Mouse (Mus musculus) hindbrain, embryonic 15.5 days (tissue): Measurements from ENCODE around the gene Ddi2. TPM values are rescaled to one million over a fixed set of nuclear protein-coding genes. Genes with fewer than 3 reads are reported as not detected.

ENCODE experiments used
- ATAC-seq: fragments of 200-750 bp; cut with Nextera tagmentation; 2 replicates; pipeline ENCODE4 v1.8.0; 2017; ENCODE audit warnings: low read depth, moderate number of reproducible peaks, moderate TSS enrichment; ENCODE audit not compliant: low FRiP score
- H3K27ac ChIP-seq: fragments of 300-500 bp; sonication (generic); replicated peaks from 2 replicates; pipeline ENCODE4 v1.5.1; 2015; ENCODE audit warnings: mild to moderate bottlenecking, inconsistent platforms
- H3K27me3 ChIP-seq: fragments of 300-500 bp; sonication (generic); 2 replicates; pipeline ENCODE4 v1.6.1; 2015; ENCODE audit warnings: control low read depth, inconsistent platforms
- H3K36me3 ChIP-seq: fragments of 300-500 bp; sonication (generic); 2 replicates; pipeline ENCODE4 v1.6.1; 2015; ENCODE audit warnings: control low read depth, inconsistent platforms
- H3K4me1 ChIP-seq: fragments of 300-500 bp; sonication (generic); replicated peaks from 2 replicates; pipeline ENCODE4 v1.6.1; 2015; ENCODE audit warnings: control low read depth, inconsistent platforms
- H3K4me2 ChIP-seq: fragments of 300-500 bp; sonication (generic); 2 replicates; pipeline ENCODE4 v1.6.1; 2015; ENCODE audit warnings: moderate library complexity, mild to moderate bottlenecking, inconsistent platforms
- H3K4me3 ChIP-seq: fragments of 300-500 bp; sonication (generic); 2 replicates; pipeline ENCODE4 v1.5.1; 2015; ENCODE audit warnings: mild to moderate bottlenecking, inconsistent platforms
- H3K9ac ChIP-seq: fragments of 300-500 bp; sonication (generic); 2 replicates; pipeline ENCODE4 v1.6.1; 2015; ENCODE audit warnings: inconsistent platforms
- H3K9me3 ChIP-seq: fragments of 300-500 bp; sonication (generic); 2 replicates; pipeline ENCODE4 v1.6.1; 2016; ENCODE audit warnings: control low read depth, inconsistent platforms
- WGBS: fragments of 180-500 bp; shearing (Covaris S2); methylation state at CpG from one replicate; pipeline ENCODE4 v1.1.7; 2015; 5-methylcytosine and 5-hydroxymethylcytosine counted together
- polyA plus RNA-seq: library from polyadenylated mRNA; unstranded; fragments of >200 nt; fragmentation: Nextera tagmentation; extraction: Ambion mirVana; gene quantifications from 2 replicates; pipeline ENCODE4 v1.2.1, GENCODE M21; 2015

The Ddi2 gene
- polyA plus RNA-seq, 1 experiment from 2014 or later: 13.8 TPM

GRCm38 (mm10) chr4:141682706-141683230 is 40.5 kb downstream of the Ddi2 start:
- peaks cover 32% of the 10 kb centered on the region for H3K36me3 ChIP-seq
- no peaks in the 10 kb centered on the region for H3K27me3 ChIP-seq
- H3K4me3 ChIP-seq: no peak overlapping the region
- no peaks in the 10 kb centered on the region for H3K9me3 ChIP-seq
- no peaks in the 10 kb centered on the region for H3K4me1 ChIP-seq
- no peak overlapping the region for H3K4me2 ChIP-seq
- 53% methylated on average over 12 of the region's 12 CpGs for WGBS
- H3K9ac ChIP-seq: no peak overlapping the region
- H3K27ac ChIP-seq: 0 out of 2 replicates have a peak overlapping the region, but pooled peaks have one; percentile 25
- no peak for ATAC-seq

- no peak for ATAC-seq
- H3K4me3 ChIP-seq: no peak overlapping the region
- no peaks in the 10 kb centered on the region for H3K4me1 ChIP-seq
- WGBS: 66% methylated on average over 7 of the region's 7 CpGs
- no peak overlapping the region for H3K27ac ChIP-seq
- H3K9ac ChIP-seq: no peak overlapping the region
- H3K36me3 ChIP-seq: peaks cover 28% of the 10 kb centered on the region
- no peaks in the 10 kb centered on the region for H3K27me3 ChIP-seq
- H3K4me2 ChIP-seq: no peak overlapping the region
- H3K9me3 ChIP-seq: no peaks in the 10 kb centered on the region
These were observed 41.5 kb downstream of the Ddi2 start for GRCm38 (mm10) chr4:141681767-141682166.

- Histone ChIP-seq H3K9ac (no peak overlapping the region), H3K27me3 (no peaks in the 10 kb centered on the region), H3K36me3 (peaks cover 22% of the 10 kb centered on the region), H3K4me3 (no peak overlapping the region), H3K27ac (no peak overlapping the region), H3K9me3 (no peaks in the 10 kb centered on the region), H3K4me1 (no peaks in the 10 kb centered on the region), H3K4me2 (no peak overlapping the region)
- ATAC-seq: no peak
- 81% methylated on average over 12 of the region's 12 CpGs for WGBS
These were observed 42.3 kb downstream of the Ddi2 start for GRCm38 (mm10) chr4:141680892-141681291.

- Histone ChIP-seq H3K9ac (no peak overlapping the region), H3K4me2 (no peak overlapping the region), H3K27me3 (no peaks in the 10 kb centered on the region), H3K9me3 (no peaks in the 10 kb centered on the region), H3K27ac (no peak overlapping the region), H3K36me3 (peaks cover 5% of the 10 kb centered on the region; the same call in 1 of the 2 replicates), H3K4me1 (no peaks in the 10 kb centered on the region), H3K4me3 (no peak overlapping the region)
- no peak for ATAC-seq
- WGBS: 93% methylated on average over 2 of the region's 2 CpGs
These were observed 44.2 kb downstream of the Ddi2 start for GRCm38 (mm10) chr4:141679016-141679415.

GRCm38 (mm10) chr4:141676462-141676979 is 46.7 kb downstream of the Ddi2 start:
- 88% methylated on average over 5 of the region's 5 CpGs for WGBS
- Histone ChIP-seq H3K9me3 (no peaks in the 10 kb centered on the region), H3K4me2 (no peak overlapping the region), H3K4me3 (no peak overlapping the region), H3K4me1 (no peaks in the 10 kb centered on the region), H3K27me3 (no peaks in the 10 kb centered on the region), H3K27ac (no peak overlapping the region), H3K36me3 (peaks cover 2% of the 10 kb centered on the region; the same call in 1 of the 2 replicates), H3K9ac (no peak overlapping the region)
- ATAC-seq: no peak

GRCm38 (mm10) chr4:141672325-141672724 is 50.9 kb downstream of the Ddi2 start:
- ATAC-seq: no peak
- no peak overlapping the region for H3K27ac ChIP-seq
- no peak overlapping the region for H3K4me2 ChIP-seq
- no peaks in the 10 kb centered on the region for H3K9me3 ChIP-seq
- no peak overlapping the region for H3K9ac ChIP-seq
- no peaks in the 10 kb centered on the region for H3K36me3 ChIP-seq
- H3K4me1 ChIP-seq: no peaks in the 10 kb centered on the region
- no peaks in the 10 kb centered on the region for H3K27me3 ChIP-seq
- 84% methylated on average over 13 of the region's 13 CpGs for WGBS
- no peak overlapping the region for H3K4me3 ChIP-seq

GRCm38 (mm10) chr4:141671389-141671788 is 51.8 kb downstream of the Ddi2 start:
- no peak overlapping the region for H3K9ac ChIP-seq
- H3K27ac ChIP-seq: no peak overlapping the region
- H3K36me3 ChIP-seq: no peaks in the 10 kb centered on the region
- no peaks in the 10 kb centered on the region for H3K4me1 ChIP-seq
- H3K27me3 ChIP-seq: no peaks in the 10 kb centered on the region
- no peaks in the 10 kb centered on the region for H3K9me3 ChIP-seq
- ATAC-seq: no peak
- WGBS: 81% methylated on average over 4 of the region's 4 CpGs
- H3K4me3 ChIP-seq: no peak overlapping the region
- H3K4me2 ChIP-seq: no peak overlapping the region

- no peak for ATAC-seq
- Histone ChIP-seq H3K9me3 (no peaks in the 10 kb centered on the region), H3K4me1 (peaks cover 2% of the 10 kb centered on the region), H3K9ac (no peak overlapping the region), H3K36me3 (no peaks in the 10 kb centered on the region), H3K4me3 (no peak overlapping the region), H3K27me3 (no peaks in the 10 kb centered on the region), H3K27ac (no peak overlapping the region), H3K4me2 (no peak overlapping the region)
- 89% methylated on average over 18 of the region's 18 CpGs for WGBS
These were observed 53.1 kb downstream of the Ddi2 start for GRCm38 (mm10) chr4:141669898-141670712.

GRCm38 (mm10) chr4:141664799-141665198 is 58.4 kb downstream of the Ddi2 start, which contains the start of gene Plekhm2:
Gene Plekhm2, minus strand, starts transcription at chr4:141664899.
- WGBS: 75% methylated on average over 8 of the region's 8 CpGs
- no peaks in the 10 kb centered on the region for H3K9me3 ChIP-seq
- H3K36me3 ChIP-seq: peaks cover 3% of the 10 kb centered on the region; the same call in 1 of the 2 replicates
- 0 out of 2 replicates have a peak, but pooled peaks have one; percentile 16 for ATAC-seq
- peak within 1 kb of the TSS; percentile 85 for H3K4me3 ChIP-seq
- peak within 1 kb of the TSS; percentile 85 for H3K4me2 ChIP-seq
- H3K27ac ChIP-seq: peak within 1 kb of the TSS; percentile 83
- peaks cover 28% of the 10 kb centered on the region for H3K4me1 ChIP-seq
- peak within 1 kb of the TSS; percentile 97 for H3K9ac ChIP-seq
- no peaks in the 10 kb centered on the region for H3K27me3 ChIP-seq

- Histone ChIP-seq H3K9ac (peak overlapping the region; percentile 97), H3K9me3 (no peaks in the 10 kb centered on the region), H3K27me3 (no peaks in the 10 kb centered on the region), H3K27ac (peak overlapping the region; percentile 83), H3K4me2 (peak overlapping the region; percentile 85), H3K36me3 (peaks cover 3% of the 10 kb centered on the region; the same call in 1 of the 2 replicates), H3K4me3 (peak overlapping the region; percentile 85), H3K4me1 (peaks cover 28% of the 10 kb centered on the region)
- under 1% methylated on average over 46 of the region's 60 CpGs for WGBS
- peak; percentile 84 for ATAC-seq
These were observed 59.0 kb downstream of the Ddi2 start for GRCm38 (mm10) chr4:141664011-141664745.

- 0 out of 2 replicates have a peak, but pooled peaks have one; percentile 23 for ATAC-seq
- Histone ChIP-seq H3K27ac (peak overlapping the region; percentile 83), H3K4me2 (peak overlapping the region; percentile 85), H3K4me1 (peaks cover 28% of the 10 kb centered on the region), H3K4me3 (peak overlapping the region; percentile 85), H3K27me3 (no peaks in the 10 kb centered on the region), H3K36me3 (peaks cover 3% of the 10 kb centered on the region; the same call in 1 of the 2 replicates), H3K9me3 (no peaks in the 10 kb centered on the region), H3K9ac (peak overlapping the region; percentile 97)
- 5% methylated on average over 41 of the region's 47 CpGs for WGBS
These were observed 59.9 kb downstream of the Ddi2 start for GRCm38 (mm10) chr4:141663122-141663931.
